Mouse (Mus musculus) liver, embryonic 16.5 days (tissue): ENCODE results near the gene Dnmt3a. TPM values are rescaled to one million over a fixed set of nuclear protein-coding genes. Genes with fewer than 3 reads are reported as not detected.
A peak's percentile ranks its signal among the peaks of the same experiment; 100 is the strongest.

Source experiments
- ATAC-seq: fragments of 200-750 bp; cut with Nextera tagmentation; 2 replicates; pipeline ENCODE4 v1.8.0; 2017; ENCODE audit warnings: low read depth, mild to moderate bottlenecking, moderate number of reproducible peaks, moderate library complexity
- H3K27ac ChIP-seq: fragments of 300-500 bp; sonication (generic); 2 replicates; pipeline ENCODE4 v1.5.1; 2014; ENCODE audit warnings: mild to moderate bottlenecking, low read length
- H3K27me3 ChIP-seq: fragments of 300-500 bp; sonication (generic); 2 replicates; pipeline ENCODE4 v1.6.1; 2014; ENCODE audit warnings: low read depth, low read length, mixed read lengths; ENCODE audit not compliant: control insufficient read depth, insufficient read depth
- H3K36me3 ChIP-seq: fragments of 300-500 bp; sonication (generic); 2 replicates; pipeline ENCODE4 v1.6.1; 2014; ENCODE audit warnings: mild to moderate bottlenecking; ENCODE audit not compliant: control insufficient read depth, insufficient read depth
- H3K4me1 ChIP-seq: fragments of 300-500 bp; sonication (generic); 2 replicates; pipeline ENCODE4 v1.6.1; 2014; ENCODE audit warnings: low read depth, low read length, mixed read lengths; ENCODE audit not compliant: control insufficient read depth
- H3K4me2 ChIP-seq: fragments of 300-500 bp; sonication (generic); 2 replicates; pipeline ENCODE4 v1.6.1; 2014; ENCODE audit warnings: low read depth, low read length, mixed read lengths
- H3K4me3 ChIP-seq: fragments of 300-500 bp; sonication (generic); 2 replicates; pipeline ENCODE4 v1.5.1; 2014; ENCODE audit warnings: low read depth, mild to moderate bottlenecking, low read length
- H3K9ac ChIP-seq: fragments of 300-500 bp; sonication (generic); 2 replicates; pipeline ENCODE4 v1.6.1; 2014; ENCODE audit warnings: low read depth, low read length
- H3K9me3 ChIP-seq: fragments of 300-500 bp; sonication (generic); replicated peaks from 2 replicates; pipeline ENCODE4 v1.6.1; 2016; ENCODE audit warnings: low read length; ENCODE audit not compliant: control insufficient read depth
- WGBS: fragments of 180-500 bp; shearing (Covaris S2); extraction: QIAGEN DNeasy Blood & Tissue Kit; methylation state at CpG from one replicate; pipeline ENCODE4 v1.1.7; 2014; ENCODE audit not compliant: insufficient replicate concordance; 5-methylcytosine and 5-hydroxymethylcytosine counted together
- polyA plus RNA-seq: library from polyadenylated mRNA; unstranded; fragments of >200 nt; fragmentation: Nextera tagmentation; extraction: Ambion mirVana; gene quantifications from 2 replicates; pipeline ENCODE4 v1.2.1, GENCODE M21; 2015

The Dnmt3a gene
- polyA plus RNA-seq, 1 experiment from 2014 or later, result 16.8 TPM

- WGBS, result 55% methylated on average over 7 of the region's 7 CpGs
- peaks cover 23% of the 10 kb centered on the region for H3K4me1 ChIP-seq
- H3K9ac ChIP-seq, result no peak overlapping the region
- peaks cover 42% of the 10 kb centered on the region for H3K27me3 ChIP-seq
- no peak overlapping the region for H3K4me2 ChIP-seq
- ATAC-seq, result no peak
- no peaks in the 10 kb centered on the region for H3K36me3 ChIP-seq
- H3K4me3 ChIP-seq, result no peak overlapping the region
- no peak overlapping the region for H3K27ac ChIP-seq
- no peaks in the 10 kb centered on the region for H3K9me3 ChIP-seq
Measured at GRCm38 (mm10) chr12:3809520-3810180, 3.8 kb downstream of the Dnmt3a start.

- H3K4me1 ChIP-seq, result peaks cover 23% of the 10 kb centered on the region
- no peak for ATAC-seq
- H3K27ac ChIP-seq, result no peak overlapping the region
- H3K36me3 ChIP-seq, result no peaks in the 10 kb centered on the region
- H3K4me3 ChIP-seq, result no peak overlapping the region
- peaks cover 34% of the 10 kb centered on the region for H3K27me3 ChIP-seq
- H3K9ac ChIP-seq, result no peak overlapping the region
- WGBS, result 63% methylated on average over 4 of the region's 4 CpGs
- H3K4me2 ChIP-seq, result no peak overlapping the region
- H3K9me3 ChIP-seq, result no peaks in the 10 kb centered on the region
Measured at GRCm38 (mm10) chr12:3810455-3810854, 4.6 kb downstream of the Dnmt3a start.

DNA sequence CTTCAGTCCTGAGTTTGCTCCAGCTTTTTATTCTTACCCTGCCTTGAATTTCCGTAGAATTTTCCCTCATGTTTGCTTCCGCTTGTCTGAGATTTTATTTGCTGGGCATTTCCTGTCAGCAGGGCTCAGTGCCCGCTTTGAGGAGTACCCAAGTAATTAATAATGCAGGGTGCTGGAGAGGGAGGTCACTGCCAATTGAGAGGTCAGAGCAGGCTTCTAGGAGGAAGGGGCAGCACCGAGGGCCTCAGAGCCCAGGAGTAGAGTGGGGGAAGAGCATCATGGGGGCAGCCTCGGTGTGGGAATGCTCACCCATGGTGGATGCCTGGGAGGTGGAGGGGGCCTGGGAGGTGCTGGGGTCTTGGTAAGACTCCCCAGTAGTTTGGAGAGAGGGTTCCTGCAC, 5.8 kb downstream of the Dnmt3a start:
- WGBS, result 59% methylated on average over 5 of the region's 5 CpGs
- Histone ChIP-seq H3K27ac (no peak overlapping the region), H3K4me2 (no peak overlapping the region), H3K9ac (no peak overlapping the region), H3K4me1 (peaks cover 18% of the 10 kb centered on the region), H3K4me3 (no peak overlapping the region), H3K36me3 (no peaks in the 10 kb centered on the region), H3K27me3 (peaks cover 23% of the 10 kb centered on the region), H3K9me3 (no peaks in the 10 kb centered on the region)
- no peak for ATAC-seq

DNA sequence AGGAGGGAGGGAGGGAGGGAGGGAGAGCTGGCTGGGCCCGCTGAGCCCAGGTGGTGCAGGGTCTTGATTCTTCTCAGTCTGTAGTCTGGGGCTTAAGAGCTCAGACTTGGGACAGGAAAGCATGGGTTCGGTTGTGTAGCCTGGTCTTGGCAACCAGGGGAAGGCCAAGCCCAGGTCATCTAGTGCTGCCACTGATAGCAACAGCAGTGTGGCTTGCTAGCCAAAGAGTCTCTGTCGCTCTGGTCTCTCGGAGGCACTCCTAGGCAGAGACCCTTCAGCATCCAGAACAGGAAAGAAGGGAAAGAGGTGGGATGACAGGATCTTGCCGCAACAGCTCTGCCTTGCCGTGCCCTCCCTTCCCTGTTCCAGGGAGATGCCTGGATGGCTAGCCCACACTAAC, 6.4 kb downstream of the Dnmt3a start:
- no peak for ATAC-seq
- Histone ChIP-seq H3K4me3 (no peak overlapping the region), H3K9me3 (no peaks in the 10 kb centered on the region), H3K4me1 (peaks cover 18% of the 10 kb centered on the region), H3K36me3 (no peaks in the 10 kb centered on the region), H3K4me2 (no peak overlapping the region), H3K27me3 (peaks cover 16% of the 10 kb centered on the region), H3K27ac (no peak overlapping the region), H3K9ac (no peak overlapping the region)
- WGBS, result 53% methylated on average over 6 of the region's 6 CpGs

- no peaks in the 10 kb centered on the region for H3K9me3 ChIP-seq
- H3K4me1 ChIP-seq, result peaks cover 17% of the 10 kb centered on the region
- H3K27me3 ChIP-seq, result peaks cover 7% of the 10 kb centered on the region
- WGBS, result 66% methylated on average over 8 of the region's 8 CpGs
- no peaks in the 10 kb centered on the region for H3K36me3 ChIP-seq
- H3K27ac ChIP-seq, result no peak overlapping the region
- no peak for ATAC-seq
- no peak overlapping the region for H3K4me2 ChIP-seq
- no peak overlapping the region for H3K4me3 ChIP-seq
- no peak overlapping the region for H3K9ac ChIP-seq
Measured at GRCm38 (mm10) chr12:3813138-3813537, 7.3 kb downstream of the Dnmt3a start.

- Histone ChIP-seq H3K4me3 (no peak overlapping the region), H3K36me3 (no peaks in the 10 kb centered on the region), H3K27ac (no peak overlapping the region), H3K4me1 (peaks cover 13% of the 10 kb centered on the region), H3K27me3 (no peaks in the 10 kb centered on the region), H3K4me2 (no peak overlapping the region), H3K9me3 (no peaks in the 10 kb centered on the region), H3K9ac (no peak overlapping the region)
- no peak for ATAC-seq
- whole genome bisulfite sequencing, result 57% methylated on average over 6 of the region's 6 CpGs
Measured at GRCm38 (mm10) chr12:3815386-3815785, 9.6 kb downstream of the Dnmt3a start.

DNA sequence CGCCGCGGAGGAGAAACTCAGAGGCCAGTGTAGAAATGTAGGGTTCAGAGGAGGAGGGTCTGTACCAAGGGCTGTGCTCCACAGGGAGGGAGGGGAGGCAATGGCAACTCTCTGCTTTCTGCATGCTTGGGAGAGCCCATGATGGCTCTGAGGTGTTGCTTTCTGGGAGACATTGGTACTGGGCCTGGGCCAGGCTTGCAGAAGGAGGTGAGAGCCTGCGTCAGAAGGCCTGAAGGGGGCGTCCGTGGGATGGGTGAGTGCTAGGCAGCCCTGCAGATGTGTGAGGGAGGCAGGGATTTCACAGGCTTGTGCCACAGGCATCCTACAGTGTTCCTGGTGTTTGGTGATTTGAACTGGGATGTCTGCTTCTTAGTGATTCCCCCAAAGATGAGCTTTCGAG, 11.2 kb downstream of the Dnmt3a start:
- Histone ChIP-seq H3K9ac (no peak overlapping the region), H3K4me3 (no peak overlapping the region), H3K4me1 (peaks cover 7% of the 10 kb centered on the region), H3K9me3 (no peaks in the 10 kb centered on the region), H3K27me3 (no peaks in the 10 kb centered on the region), H3K27ac (no peak overlapping the region), H3K4me2 (no peak overlapping the region), H3K36me3 (no peaks in the 10 kb centered on the region)
- WGBS, result 57% methylated on average over 7 of the region's 7 CpGs
- no peak for ATAC-seq

DNA sequence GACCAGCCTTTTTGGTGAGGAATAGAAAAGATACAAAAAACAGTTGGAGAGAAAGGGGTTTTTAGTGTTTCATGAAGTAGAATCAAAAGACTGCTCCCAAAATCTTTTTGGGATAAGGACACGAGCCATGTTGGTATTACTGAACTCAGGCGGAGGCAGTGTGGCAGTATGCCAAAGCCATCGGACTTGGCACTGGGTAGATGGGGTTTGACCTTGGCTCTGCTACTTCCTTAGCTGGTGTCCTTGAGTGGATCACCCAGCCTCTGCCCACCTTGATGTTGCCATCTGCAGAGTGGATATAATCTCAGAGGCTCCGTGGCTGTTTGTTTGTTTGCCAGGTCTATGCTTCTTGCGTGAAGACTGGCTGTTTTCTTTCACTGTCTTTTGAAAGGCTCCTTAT, 11.8 kb downstream of the Dnmt3a start:
- Histone ChIP-seq H3K27me3 (no peaks in the 10 kb centered on the region), H3K9me3 (no peaks in the 10 kb centered on the region), H3K4me3 (no peak overlapping the region), H3K4me1 (peaks cover 3% of the 10 kb centered on the region), H3K36me3 (no peaks in the 10 kb centered on the region), H3K9ac (no peak overlapping the region), H3K27ac (no peak overlapping the region), H3K4me2 (no peak overlapping the region)
- 58% methylated on average over 5 of the region's 5 CpGs for WGBS
- ATAC-seq, result no peak

DNA sequence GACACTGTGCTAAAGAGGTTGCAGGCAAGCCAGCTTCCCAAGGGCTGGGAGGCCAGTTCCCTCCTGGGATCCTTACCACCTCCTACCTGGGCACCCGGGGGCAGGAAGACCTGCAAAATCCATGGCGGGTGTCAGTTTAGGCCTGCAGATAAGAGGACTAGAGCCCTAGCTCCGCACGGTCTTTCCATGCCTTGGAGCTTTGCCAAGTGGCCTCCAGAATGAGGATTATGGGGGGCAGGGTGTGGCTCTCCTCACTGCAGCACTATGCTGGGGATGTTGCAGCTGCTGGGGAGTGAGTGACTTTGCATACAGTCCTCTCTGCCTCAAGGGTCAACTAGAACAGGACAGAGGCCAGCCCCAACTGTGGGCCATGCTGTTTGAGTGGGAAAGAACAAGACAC, 14.1 kb downstream of the Dnmt3a start:
- Histone ChIP-seq H3K27me3 (no peaks in the 10 kb centered on the region), H3K36me3 (no peaks in the 10 kb centered on the region), H3K27ac (no peak overlapping the region), H3K4me3 (no peak overlapping the region), H3K9me3 (no peaks in the 10 kb centered on the region), H3K9ac (no peak overlapping the region), H3K4me1 (peaks cover 3% of the 10 kb centered on the region; the same call in 1 of the 2 replicates), H3K4me2 (no peak overlapping the region)
- 0 out of 2 replicates have a peak, but pooled peaks have one; percentile 32 for ATAC-seq
- WGBS, result 55% methylated on average over 4 of the region's 4 CpGs
